Mouse (Mus musculus) lung, embryonic 14.5 days (tissue): ENCODE data around the gene Hic1. TPM values are rescaled to one million over a fixed set of nuclear protein-coding genes. Genes with fewer than 3 reads are reported as not detected.

ENCODE experiments used
- ATAC-seq: fragments of 200-750 bp; cut with Nextera tagmentation; 2 replicates; pipeline ENCODE4 v1.8.0; 2017; ENCODE audit warnings: mild to moderate bottlenecking, moderate TSS enrichment, moderate library complexity; ENCODE audit not compliant: insufficient read depth
- DNase-seq: peaks from one replicate; pipeline ENCODE4 v3.0.0-alpha.2; 2015
- H3K27ac ChIP-seq: fragments of 300-500 bp; sonication (generic); 2 replicates; pipeline ENCODE4 v1.5.1; 2014; ENCODE audit warnings: low read depth, mild to moderate bottlenecking, moderate library complexity
- H3K27me3 ChIP-seq: fragments of 300-500 bp; sonication (generic); 2 replicates; pipeline ENCODE4 v1.6.1; 2014; ENCODE audit warnings: low read length, control low read depth; ENCODE audit not compliant: insufficient read depth
- H3K36me3 ChIP-seq: fragments of 300-500 bp; sonication (generic); 2 replicates; pipeline ENCODE4 v1.6.1; 2014; ENCODE audit warnings: control low read depth; ENCODE audit not compliant: insufficient read depth
- H3K4me1 ChIP-seq: fragments of 300-500 bp; sonication (generic); 2 replicates; pipeline ENCODE4 v1.6.1; 2014; ENCODE audit warnings: antibody characterized with exemption, control low read depth; ENCODE audit not compliant: insufficient read depth
- H3K4me2 ChIP-seq: fragments of 300-500 bp; sonication (generic); 2 replicates; pipeline ENCODE4 v1.6.1; 2014; ENCODE audit warnings: mild to moderate bottlenecking
- H3K4me3 ChIP-seq: fragments of 300-500 bp; sonication (generic); 2 replicates; pipeline ENCODE4 v1.5.1; 2014; ENCODE audit warnings: low read depth, low read length
- H3K9ac ChIP-seq: fragments of 300-500 bp; sonication (generic); 2 replicates; pipeline ENCODE4 v1.6.1; 2014
- H3K9me3 ChIP-seq: fragments of 300-500 bp; sonication (generic); 2 replicates; pipeline ENCODE4 v1.6.1; 2016; ENCODE audit warnings: low read depth, low read length, control low read depth
- CTCF ChIP-seq: IDR thresholded peaks from 2 replicates; pipeline ENCODE4 v1.5.1; 2016; ENCODE audit warnings: antibody characterized with exemption, low read depth
- WGBS: fragments of 180-500 bp; shearing (Covaris S2); extraction: QIAGEN DNeasy Blood & Tissue Kit; methylation state at CpG from one replicate; pipeline ENCODE4 v1.1.7; 2014; 5-methylcytosine and 5-hydroxymethylcytosine counted together
- polyA plus RNA-seq: library from polyadenylated mRNA; unstranded; fragments of >200 nt; fragmentation: Nextera tagmentation; extraction: Ambion mirVana; gene quantifications from 2 replicates; pipeline ENCODE4 v1.2.1, GENCODE M21; 2014

Gene Hic1
- polyA plus RNA-seq, 1 experiment from 2014 or later = 15.6 TPM

GRCm38 (mm10) chr11:75129481-75129880 is 39.8 kb downstream of the Hic1 start:
- H3K4me2 ChIP-seq = no peak overlapping the region
- WGBS = 92% methylated on average over 6 of the region's 6 CpGs
- no peak for DNase-seq
- H3K27me3 ChIP-seq = no peaks in the 10 kb centered on the region
- ATAC-seq = no peak
- no peak for TF ChIP-seq CTCF
- H3K27ac ChIP-seq = no peak overlapping the region
- H3K9ac ChIP-seq = no peak overlapping the region
- peaks cover 11% of the 10 kb centered on the region; the same call in 1 of the 2 replicates for H3K4me1 ChIP-seq
- no peaks in the 10 kb centered on the region for H3K9me3 ChIP-seq
- no peak overlapping the region for H3K4me3 ChIP-seq
- no peaks in the 10 kb centered on the region for H3K36me3 ChIP-seq

- 93% methylated on average over 3 of the region's 3 CpGs for WGBS
- TF ChIP-seq CTCF = no peak
Observed at GRCm38 (mm10) chr11:75126384-75126783, 42.9 kb downstream of the Hic1 start.

GRCm38 (mm10) chr11:75124406-75124805 is 44.9 kb downstream of the Hic1 start:
- Histone ChIP-seq H3K4me3 (no peak overlapping the region), H3K9ac (no peak overlapping the region), H3K27ac (no peak overlapping the region), H3K9me3 (no peaks in the 10 kb centered on the region), H3K4me2 (no peak overlapping the region), H3K36me3 (no peaks in the 10 kb centered on the region; the same call in 1 of the 2 replicates), H3K27me3 (no peaks in the 10 kb centered on the region), H3K4me1 (no peaks in the 10 kb centered on the region)
- WGBS = 90% methylated on average over 2 of the region's 2 CpGs
- TF ChIP-seq CTCF = no peak
- ATAC-seq (no peak), DNase-seq (no peak)

More at GRCm38 (mm10) chr11:75126384-75126783, 42.9 kb downstream of the Hic1 start:
- no peak overlapping the region for H3K27ac ChIP-seq
- no peak overlapping the region for H3K4me2 ChIP-seq
- H3K4me1 ChIP-seq = no peaks in the 10 kb centered on the region
- ATAC-seq (no peak), DNase-seq (no peak)
- H3K9ac ChIP-seq = no peak overlapping the region
- no peaks in the 10 kb centered on the region for H3K36me3 ChIP-seq
- no peaks in the 10 kb centered on the region for H3K9me3 ChIP-seq
- H3K4me3 ChIP-seq = no peak overlapping the region
- no peaks in the 10 kb centered on the region for H3K27me3 ChIP-seq

- Histone ChIP-seq H3K4me3 (no peak overlapping the region), H3K9me3 (no peaks in the 10 kb centered on the region), H3K27ac (no peak overlapping the region), H3K9ac (no peak overlapping the region), H3K4me2 (no peak overlapping the region), H3K36me3 (no peaks in the 10 kb centered on the region; the same call in 1 of the 2 replicates), H3K27me3 (no peaks in the 10 kb centered on the region), H3K4me1 (0 out of 2 replicates have a peak, but pooled peaks cover 4% of the 10 kb centered on the region)
- no peak for ATAC-seq
- no peak for TF ChIP-seq CTCF
- 48% methylated on average over 1 of the region's 1 CpGs for WGBS
- DNase-seq = no peak
Observed at GRCm38 (mm10) chr11:75121348-75121747, 48.0 kb downstream of the Hic1 start.

- Histone ChIP-seq H3K27me3 (no peaks in the 10 kb centered on the region), H3K27ac (no peak overlapping the region), H3K4me1 (0 out of 2 replicates have a peak, but pooled peaks cover 4% of the 10 kb centered on the region), H3K4me2 (no peak overlapping the region), H3K4me3 (no peak overlapping the region), H3K36me3 (no peaks in the 10 kb centered on the region; the same call in 1 of the 2 replicates), H3K9me3 (no peaks in the 10 kb centered on the region), H3K9ac (no peak overlapping the region)
- DNase-seq = no peak
- no peak for TF ChIP-seq CTCF
- no peak for ATAC-seq
- 71% methylated on average over 3 of the region's 3 CpGs for WGBS
Observed at GRCm38 (mm10) chr11:75119841-75120240, 49.5 kb downstream of the Hic1 start.

- no peak overlapping the region for H3K4me3 ChIP-seq
- H3K9ac ChIP-seq = no peak overlapping the region
- no peaks in the 10 kb centered on the region for H3K9me3 ChIP-seq
- no peak for TF ChIP-seq CTCF
- H3K4me2 ChIP-seq = no peak overlapping the region
- DNase-seq = no peak
- no peak for ATAC-seq
- H3K4me1 ChIP-seq = 0 out of 2 replicates have a peak, but pooled peaks cover 4% of the 10 kb centered on the region
- no peak overlapping the region for H3K27ac ChIP-seq
- no peaks in the 10 kb centered on the region; the same call in 1 of the 2 replicates for H3K36me3 ChIP-seq
- WGBS = 81% methylated on average over 2 of the region's 2 CpGs
- H3K27me3 ChIP-seq = no peaks in the 10 kb centered on the region
Observed at GRCm38 (mm10) chr11:75119298-75119697, 50.0 kb downstream of the Hic1 start.

- Histone ChIP-seq H3K36me3 (no peaks in the 10 kb centered on the region; the same call in 1 of the 2 replicates), H3K9me3 (no peaks in the 10 kb centered on the region), H3K9ac (no peak overlapping the region), H3K4me3 (no peak overlapping the region), H3K4me2 (no peak overlapping the region), H3K27ac (no peak overlapping the region), H3K27me3 (no peaks in the 10 kb centered on the region), H3K4me1 (0 out of 2 replicates have a peak, but pooled peaks cover 4% of the 10 kb centered on the region)
- ATAC-seq (no peak), DNase-seq (no peak)
- WGBS = 87% methylated on average over 2 of the region's 2 CpGs
- no peak for TF ChIP-seq CTCF
Observed at GRCm38 (mm10) chr11:75118141-75118540, 51.2 kb downstream of the Hic1 start.
